Mouse (Mus musculus) liver, adult 2 months (tissue): ENCODE results near the gene Apbb2. TPM values are rescaled to one million over a fixed set of nuclear protein-coding genes. Genes with fewer than 3 reads are reported as not detected.

Experiments used
- DNase-seq: peaks from one replicate; pipeline ENCODE4 v3.0.0-alpha.2; 2011; ENCODE audit warnings: low read depth, low spot score; ENCODE audit errors: extremely low read depth
- H3K27ac ChIP-seq: fragments of 200-500 bp; replicated peaks from 2 replicates; pipeline ENCODE4 v1.5.1; 2012; ENCODE audit warnings: low read depth, mild to moderate bottlenecking, control low read depth, inconsistent platforms, low read length; ENCODE audit not compliant: insufficient read depth
- H3K27me3 ChIP-seq: fragments of 200-500 bp; 2 replicates; pipeline ENCODE4 v1.6.1; 2012; ENCODE audit warnings: mild to moderate bottlenecking, moderate library complexity, low read length, inconsistent platforms; ENCODE audit not compliant: control insufficient read depth, insufficient read depth
- H3K36me3 ChIP-seq: fragments of 200-500 bp; 2 replicates; pipeline ENCODE4 v1.6.1; 2012; ENCODE audit warnings: low read length, inconsistent platforms; ENCODE audit not compliant: control insufficient read depth, insufficient read depth
- H3K4me1 ChIP-seq: fragments of 200-500 bp; 2 replicates; pipeline ENCODE4 v1.6.1; 2011; ENCODE audit warnings: low read length; ENCODE audit not compliant: control insufficient read depth, insufficient read depth
- H3K4me3 ChIP-seq: fragments of 200-500 bp; 2 replicates; pipeline ENCODE4 v1.5.1; 2011; ENCODE audit warnings: low read depth, mild to moderate bottlenecking, control low read depth, low read length, moderate library complexity; ENCODE audit not compliant: insufficient read depth
- H3K79me2 ChIP-seq: fragments of 200-500 bp; 2 replicates; pipeline ENCODE4 v1.6.1; 2012; ENCODE audit warnings: inconsistent platforms, mild to moderate bottlenecking, low read length, moderate library complexity; ENCODE audit not compliant: control insufficient read depth, insufficient read depth
- H3K9ac ChIP-seq: fragments of 200-500 bp; 2 replicates; pipeline ENCODE4 v1.6.1; 2012; ENCODE audit warnings: low read depth, mild to moderate bottlenecking, control low read depth, inconsistent platforms, low read length
- CTCF ChIP-seq: fragments of 200-500 bp; IDR thresholded peaks from 2 replicates; pipeline ENCODE4 v1.5.1; 2011; ENCODE audit warnings: low read depth, low read length, control low read depth
- POLR2A ChIP-seq: fragments of 200-500 bp; IDR thresholded peaks from 2 replicates; pipeline ENCODE4 v1.6.1; 2011; ENCODE audit warnings: low read length, control low read depth; ENCODE audit not compliant: insufficient read depth; ENCODE audit errors: extremely low read depth
- WGBS: fragments of 180-500 bp; shearing (Covaris S2); methylation state at CpG from one replicate; pipeline ENCODE4 v1.1.7; 2018; 5-methylcytosine and 5-hydroxymethylcytosine counted together
- polyA plus RNA-seq: library from polyadenylated mRNA; depleted of rRNA; stranded (reverse); fragments of >200 nt; gene quantifications from 2 replicates; pipeline ENCODE4 v1.2.3, GENCODE M21; 2012
- total RNA-seq: library from RNA; depleted of rRNA; stranded (reverse); fragments of >200 nt; gene quantifications from 2 replicates; pipeline ENCODE4 v1.2.3, GENCODE M21; 2014

The Apbb2 gene
- total and polyA plus RNA-seq, 2 experiments = 1.4 to 5.3 TPM

DNA sequence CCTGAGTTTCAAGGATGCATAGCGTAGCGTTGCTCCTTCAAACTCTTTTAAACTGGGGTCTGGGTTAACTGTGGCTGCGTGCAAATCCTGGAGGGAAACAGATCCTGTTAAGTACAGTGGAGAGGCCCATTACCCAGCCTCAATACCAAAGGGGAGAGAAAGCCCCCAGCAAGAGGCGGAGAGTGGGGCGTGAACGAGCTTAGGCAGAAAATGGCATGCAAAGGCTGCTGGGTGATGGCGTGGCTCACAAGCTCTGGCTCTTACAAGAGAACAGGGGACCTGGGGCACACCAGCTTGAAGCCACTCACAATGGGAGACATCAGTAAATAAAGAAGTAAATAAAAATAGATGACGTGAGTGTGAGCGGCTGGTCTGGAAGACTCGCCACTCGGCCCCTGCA, 226.8 kb downstream of the Apbb2 start:
- DNase-seq = no peak
- Histone ChIP-seq H3K27me3 (no peaks in the 10 kb centered on the region), H3K4me3 (no peak overlapping the region), H3K79me2 (no peaks in the 10 kb centered on the region; the same call in 1 of the 2 replicates), H3K4me1 (no peaks in the 10 kb centered on the region), H3K27ac (no peak overlapping the region), H3K36me3 (peaks cover 2% of the 10 kb centered on the region; the same call in 1 of the 2 replicates), H3K9ac (no peak overlapping the region)
- no peak for TF ChIP-seq CTCF
- TF ChIP-seq POLR2A = no peak
- 97% methylated on average over 11 of the region's 11 CpGs for WGBS

DNA sequence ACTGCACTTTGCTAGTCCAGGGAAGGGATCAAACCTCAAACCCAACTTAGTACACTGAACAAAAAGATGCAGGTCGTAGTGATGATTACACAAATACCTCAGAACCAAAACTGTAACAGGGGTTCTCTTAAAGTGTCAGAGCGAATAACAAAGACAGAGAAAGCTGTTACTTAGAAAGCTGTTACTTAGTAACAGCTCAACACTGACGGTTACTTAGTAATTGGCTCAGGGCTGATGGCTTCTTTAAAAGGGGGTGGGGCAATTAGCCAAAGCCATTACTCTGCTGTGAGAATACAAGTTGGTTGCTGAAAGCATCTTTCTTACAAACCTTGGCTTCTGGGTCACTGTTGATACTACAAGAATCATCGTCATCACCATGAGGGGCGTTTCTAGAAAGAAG, 227.3 kb downstream of the Apbb2 start:
- no peak for TF ChIP-seq CTCF
- no peak for TF ChIP-seq POLR2A
- H3K4me3 ChIP-seq = no peak overlapping the region
- peaks cover 1% of the 10 kb centered on the region; the same call in 1 of the 2 replicates for H3K4me1 ChIP-seq
- H3K36me3 ChIP-seq = peaks cover 2% of the 10 kb centered on the region; the same call in 1 of the 2 replicates
- H3K9ac ChIP-seq = no peak overlapping the region
- H3K27me3 ChIP-seq = no peaks in the 10 kb centered on the region
- no peaks in the 10 kb centered on the region; the same call in 1 of the 2 replicates for H3K79me2 ChIP-seq
- no peak overlapping the region for H3K27ac ChIP-seq
- WGBS = 87% methylated on average over 5 of the region's 5 CpGs
- no peak for DNase-seq

DNA sequence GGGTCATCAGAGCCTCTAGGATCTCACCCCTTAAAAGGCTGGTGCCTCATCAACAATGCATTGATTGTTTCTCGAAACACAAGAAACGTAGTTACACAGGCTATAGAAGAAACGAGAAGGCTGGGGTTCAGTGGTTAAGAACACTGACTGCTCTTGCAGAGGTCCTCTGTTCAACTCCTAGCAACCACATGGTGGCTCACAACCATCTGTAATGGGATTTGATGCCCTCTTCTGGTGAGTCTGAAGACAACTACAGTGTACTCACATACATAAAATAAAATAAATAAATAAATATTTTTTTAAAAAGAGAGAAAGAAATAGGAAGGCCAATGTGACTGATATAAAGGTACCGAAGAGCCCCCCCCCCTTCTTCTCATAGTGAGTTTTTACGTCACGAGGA, 228.0 kb downstream of the Apbb2 start:
- H3K79me2 ChIP-seq = no peaks in the 10 kb centered on the region
- TF ChIP-seq POLR2A (no peak), CTCF (no peak)
- H3K9ac ChIP-seq = no peak overlapping the region
- DNase-seq = no peak
- no peaks in the 10 kb centered on the region for H3K27me3 ChIP-seq
- H3K27ac ChIP-seq = no peak overlapping the region
- H3K36me3 ChIP-seq = peaks cover 2% of the 10 kb centered on the region; the same call in 1 of the 2 replicates
- no peak overlapping the region for H3K4me3 ChIP-seq
- H3K4me1 ChIP-seq = peaks cover 2% of the 10 kb centered on the region; the same call in 1 of the 2 replicates
- 93% methylated on average over 6 of the region's 6 CpGs for WGBS

GRCm38 (mm10) chr5:66387481-66387880, 231.1 kb downstream of the Apbb2 start:
- H3K27me3 ChIP-seq = no peaks in the 10 kb centered on the region
- WGBS = 86% methylated on average over 8 of the region's 8 CpGs
- no peak overlapping the region for H3K9ac ChIP-seq
- no peaks in the 10 kb centered on the region for H3K79me2 ChIP-seq
- peaks cover 2% of the 10 kb centered on the region; the same call in 1 of the 2 replicates for H3K4me1 ChIP-seq
- no peak overlapping the region for H3K4me3 ChIP-seq
- no peak overlapping the region for H3K27ac ChIP-seq
- TF ChIP-seq POLR2A (no peak), CTCF (no peak)
- peaks cover 2% of the 10 kb centered on the region; the same call in 1 of the 2 replicates for H3K36me3 ChIP-seq
- DNase-seq = no peak

DNA sequence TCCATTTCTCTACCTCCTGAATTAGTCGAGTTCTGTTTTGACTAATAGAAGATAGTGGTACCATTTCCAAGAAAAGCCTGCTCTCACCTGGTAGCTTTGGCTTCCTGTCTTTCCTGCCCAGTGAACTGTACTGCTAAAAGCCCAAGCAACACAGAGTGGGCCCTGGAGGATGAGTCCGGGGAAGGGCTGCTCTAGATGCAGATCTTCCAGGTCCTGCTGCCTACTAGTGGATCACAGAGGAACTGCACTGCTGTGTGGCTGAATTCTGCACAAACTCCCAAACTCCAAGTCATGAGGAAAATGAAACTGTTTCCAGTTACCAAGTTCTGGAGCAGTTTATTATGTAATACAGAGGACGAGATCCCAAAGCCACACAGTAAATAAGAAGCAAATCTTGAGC, 232.9 kb downstream of the Apbb2 start:
- Histone ChIP-seq H3K9ac (no peak overlapping the region), H3K79me2 (no peaks in the 10 kb centered on the region), H3K27ac (no peak overlapping the region), H3K36me3 (no peaks in the 10 kb centered on the region), H3K27me3 (no peaks in the 10 kb centered on the region), H3K4me3 (no peak overlapping the region), H3K4me1 (peaks cover 2% of the 10 kb centered on the region; the same call in 1 of the 2 replicates)
- TF ChIP-seq CTCF (peak; percentile 73), POLR2A (no peak)
- DNase-seq = peak; percentile 31
- WGBS = 44% methylated on average over 3 of the region's 3 CpGs

DNA sequence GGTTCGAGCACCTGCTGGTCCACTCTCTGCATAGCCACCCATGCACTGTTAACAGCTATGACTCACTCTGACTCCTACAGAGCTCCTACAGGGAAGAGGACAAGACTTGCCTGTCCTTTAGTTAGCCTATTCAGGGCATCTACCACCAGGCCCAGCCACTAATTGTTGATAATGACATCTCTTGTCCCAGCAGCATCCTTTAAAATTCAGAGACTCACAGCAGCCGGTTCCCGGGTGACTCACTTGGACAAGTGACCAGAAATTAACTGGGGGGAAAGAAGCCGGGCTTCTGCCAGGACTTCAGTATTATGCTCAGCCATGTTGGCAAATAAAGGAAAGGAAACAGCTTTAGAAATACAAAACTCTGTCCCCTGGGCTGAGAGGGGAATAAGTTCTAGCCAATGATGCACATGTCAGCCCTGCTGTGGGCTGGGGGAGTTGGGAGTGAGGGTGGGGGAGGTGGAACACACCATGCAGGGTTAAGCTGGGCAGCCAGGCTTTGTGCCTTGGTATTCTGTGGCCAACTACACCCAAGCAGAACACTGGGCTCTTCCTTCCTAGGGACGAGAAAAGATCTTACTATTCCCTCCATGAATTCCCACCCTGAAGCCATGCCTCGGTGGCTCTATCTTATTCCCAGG, 233.7 kb downstream of the Apbb2 start:
- Histone ChIP-seq H3K79me2 (no peaks in the 10 kb centered on the region), H3K4me3 (no peak overlapping the region), H3K27me3 (no peaks in the 10 kb centered on the region), H3K9ac (no peak overlapping the region), H3K4me1 (peaks cover 2% of the 10 kb centered on the region; the same call in 1 of the 2 replicates), H3K36me3 (no peaks in the 10 kb centered on the region), H3K27ac (no peak overlapping the region)
- DNase-seq = no peak
- TF ChIP-seq POLR2A (no peak), CTCF (no peak)
- WGBS = 88% methylated on average over 6 of the region's 6 CpGs
